Mouse (Mus musculus): ENCODE results near the gene Id2. TPM values are rescaled to one million over a fixed set of nuclear protein-coding genes. Genes with fewer than 3 reads are reported as not detected.
A peak's percentile ranks its signal among the peaks of the same experiment; 100 is the strongest.

Gene Id2
- polyA plus RNA-seq, 1 experiment from 2014 or later = 180 TPM

- peak; percentile 23 for DNase-seq (ENCODE audit: extremely low spot score, low spot score)
- Histone ChIP-seq H3K4me1 (peaks cover 64% of the 10 kb centered on the region), H3K36me3 (replicated peaks) (peaks cover 3% of the 10 kb centered on the region; the same call in 1 of the 2 replicates), H3K27me3 (ENCODE audit: poor library complexity, severe bottlenecking) (peaks cover 14% of the 10 kb centered on the region), H3K27ac (peak overlapping the region; percentile 97), H3K4me3 (peak overlapping the region; percentile 78), H3K9me3 (no peaks in the 10 kb centered on the region)
- under 1% methylated on average over 22 of the region's 22 CpGs for WGBS
These were observed 2.1 kb downstream of the Id2 start for GRCm38 (mm10) chr12:25094621-25095521.

- 19% methylated on average over 11 of the region's 11 CpGs for WGBS
- no peak for DNase-seq (ENCODE audit: extremely low spot score, low spot score)
These were observed 3.6 kb downstream of the Id2 start for GRCm38 (mm10) chr12:25093241-25093774.

GRCm38 (mm10) chr12:25092751-25093211 lies 4.2 kb downstream of the Id2 start:
- peaks cover 3% of the 10 kb centered on the region; the same call in 1 of the 2 replicates for H3K36me3 ChIP-seq (replicated peaks)
- H3K4me1 ChIP-seq = peaks cover 43% of the 10 kb centered on the region
- H3K27me3 ChIP-seq (ENCODE audit: poor library complexity, severe bottlenecking) = peaks cover 14% of the 10 kb centered on the region
- DNase-seq (ENCODE audit: extremely low spot score, low spot score) = peak; percentile 39
- peak overlapping the region; percentile 75 for H3K27ac ChIP-seq
- no peaks in the 10 kb centered on the region for H3K9me3 ChIP-seq
- peak overlapping the region; percentile 78 for H3K4me3 ChIP-seq
- WGBS = 1% methylated on average over 17 of the region's 17 CpGs

More at GRCm38 (mm10) chr12:25093241-25093774, 3.6 kb downstream of the Id2 start:
- peaks cover 14% of the 10 kb centered on the region for H3K27me3 ChIP-seq (ENCODE audit: poor library complexity, severe bottlenecking)
- peaks cover 49% of the 10 kb centered on the region for H3K4me1 ChIP-seq
- H3K27ac ChIP-seq = peak overlapping the region; percentile 56
- H3K36me3 ChIP-seq (replicated peaks) = peaks cover 3% of the 10 kb centered on the region; the same call in 1 of the 2 replicates
- H3K4me3 ChIP-seq = peak overlapping the region; percentile 78
- H3K9me3 ChIP-seq = no peaks in the 10 kb centered on the region

- H3K4me3 ChIP-seq = peak overlapping the region; percentile 78
- peak overlapping the region; percentile 75 for H3K27ac ChIP-seq
- H3K4me1 ChIP-seq = peaks cover 38% of the 10 kb centered on the region
These were observed 4.8 kb downstream of the Id2 start for GRCm38 (mm10) chr12:25092027-25092704.

GRCm38 (mm10) chr12:25089433-25089832 lies 7.5 kb downstream of the Id2 start:
- WGBS = 67% methylated on average over 1 of the region's 1 CpGs
- H3K4me1 ChIP-seq = peaks cover 27% of the 10 kb centered on the region
- H3K4me3 ChIP-seq = no peak overlapping the region
- peaks cover 14% of the 10 kb centered on the region for H3K27me3 ChIP-seq (ENCODE audit: poor library complexity, severe bottlenecking)
- DNase-seq (ENCODE audit: extremely low spot score, low spot score) = no peak
- H3K9me3 ChIP-seq = no peaks in the 10 kb centered on the region
- peaks cover 3% of the 10 kb centered on the region; the same call in 1 of the 2 replicates for H3K36me3 ChIP-seq (replicated peaks)
- H3K27ac ChIP-seq = no peak overlapping the region

More at GRCm38 (mm10) chr12:25092027-25092704, 4.8 kb downstream of the Id2 start:
- Histone ChIP-seq H3K9me3 (no peaks in the 10 kb centered on the region), H3K36me3 (replicated peaks) (peaks cover 3% of the 10 kb centered on the region; the same call in 1 of the 2 replicates), H3K27me3 (ENCODE audit: poor library complexity, severe bottlenecking) (peaks cover 14% of the 10 kb centered on the region)
- DNase-seq (ENCODE audit: extremely low spot score, low spot score) = peak; percentile 91
- 9% methylated on average over 25 of the region's 25 CpGs for WGBS

- Histone ChIP-seq H3K36me3 (replicated peaks) (no peaks in the 10 kb centered on the region), H3K9me3 (no peaks in the 10 kb centered on the region), H3K27me3 (ENCODE audit: poor library complexity, severe bottlenecking) (no peaks in the 10 kb centered on the region; the same call in 1 of the 2 replicates), H3K4me1 (peaks cover 22% of the 10 kb centered on the region), H3K4me3 (no peak overlapping the region), H3K27ac (no peak overlapping the region)
- no peak for DNase-seq (ENCODE audit: extremely low spot score, low spot score)
- 61% methylated on average over 4 of the region's 4 CpGs for WGBS
These were observed 10.0 kb downstream of the Id2 start for GRCm38 (mm10) chr12:25086966-25087365.

GRCm38 (mm10) chr12:25083260-25084178 lies 13.4 kb downstream of the Id2 start:
- Histone ChIP-seq H3K9me3 (no peaks in the 10 kb centered on the region), H3K36me3 (replicated peaks) (no peaks in the 10 kb centered on the region), H3K4me1 (peaks cover 18% of the 10 kb centered on the region), H3K27me3 (ENCODE audit: poor library complexity, severe bottlenecking) (no peaks in the 10 kb centered on the region; the same call in 1 of the 2 replicates), H3K27ac (no peak overlapping the region), H3K4me3 (peak overlapping the region; percentile 31)
- no peak for DNase-seq (ENCODE audit: extremely low spot score, low spot score)
- WGBS = 42% methylated on average over 26 of the region's 26 CpGs

- Histone ChIP-seq H3K27me3 (ENCODE audit: poor library complexity, severe bottlenecking) (no peaks in the 10 kb centered on the region), H3K27ac (no peak overlapping the region), H3K36me3 (replicated peaks) (no peaks in the 10 kb centered on the region), H3K4me3 (no peak overlapping the region), H3K9me3 (no peaks in the 10 kb centered on the region), H3K4me1 (peaks cover under 1% of the 10 kb centered on the region; the same call in 1 of the 2 replicates)
- DNase-seq (ENCODE audit: extremely low spot score, low spot score) = no peak
- 89% methylated on average over 3 of the region's 3 CpGs for WGBS
These were observed 22.6 kb downstream of the Id2 start for GRCm38 (mm10) chr12:25074344-25074743.

- Histone ChIP-seq H3K36me3 (replicated peaks) (no peaks in the 10 kb centered on the region), H3K27me3 (ENCODE audit: poor library complexity, severe bottlenecking) (no peaks in the 10 kb centered on the region), H3K4me3 (no peak overlapping the region), H3K27ac (no peak overlapping the region), H3K4me1 (peaks cover 10% of the 10 kb centered on the region; the same call in 1 of the 2 replicates), H3K9me3 (no peaks in the 10 kb centered on the region)
- DNase-seq (ENCODE audit: extremely low spot score, low spot score) = no peak
- WGBS = 87% methylated on average over 4 of the region's 4 CpGs
These were observed 23.6 kb downstream of the Id2 start for GRCm38 (mm10) chr12:25073374-25073773.

- H3K4me1 ChIP-seq = no peaks in the 10 kb centered on the region
- no peak overlapping the region for H3K27ac ChIP-seq
- WGBS = 92% methylated on average over 6 of the region's 6 CpGs
- no peaks in the 10 kb centered on the region for H3K9me3 ChIP-seq
- peaks cover 6% of the 10 kb centered on the region for H3K36me3 ChIP-seq (replicated peaks)
- DNase-seq (ENCODE audit: extremely low spot score, low spot score) = no peak
- no peaks in the 10 kb centered on the region for H3K27me3 ChIP-seq (ENCODE audit: poor library complexity, severe bottlenecking)
- no peak overlapping the region for H3K4me3 ChIP-seq
These were observed 34.7 kb downstream of the Id2 start for GRCm38 (mm10) chr12:25062264-25062663.

GRCm38 (mm10) chr12:25060901-25061300 lies 36.0 kb downstream of the Id2 start:
- Histone ChIP-seq H3K4me3 (no peak overlapping the region), H3K36me3 (replicated peaks) (peaks cover 15% of the 10 kb centered on the region), H3K27me3 (ENCODE audit: poor library complexity, severe bottlenecking) (no peaks in the 10 kb centered on the region), H3K4me1 (no peaks in the 10 kb centered on the region), H3K9me3 (no peaks in the 10 kb centered on the region), H3K27ac (no peak overlapping the region)
- WGBS = 71% methylated on average over 7 of the region's 7 CpGs
- no peak for DNase-seq (ENCODE audit: extremely low spot score, low spot score)
